Mouse (Mus musculus) liver, embryonic 15.5 days (tissue): ENCODE measurements around the gene Olfr57. TPM values are rescaled to one million over a fixed set of nuclear protein-coding genes. Genes with fewer than 3 reads are reported as not detected.
"Not testable (repeated sequence)": the region's sequence is repeated elsewhere in the genome, so short reads cannot be mapped to it uniquely, and the experiment has no call there.

Source experiments
- ATAC-seq: fragments of 200-750 bp; cut with Nextera tagmentation; 2 replicates; pipeline ENCODE4 v1.8.0; 2017; ENCODE audit warnings: moderate number of reproducible peaks, mild to moderate bottlenecking, moderate library complexity; ENCODE audit not compliant: insufficient read depth
- H3K27ac ChIP-seq: fragments of 300-500 bp; sonication (generic); replicated peaks from 2 replicates; pipeline ENCODE4 v1.5.1; 2015; ENCODE audit warnings: mild to moderate bottlenecking, inconsistent platforms
- H3K27me3 ChIP-seq: fragments of 300-500 bp; sonication (generic); 2 replicates; pipeline ENCODE4 v1.6.1; 2015; ENCODE audit warnings: mild to moderate bottlenecking, inconsistent platforms
- H3K36me3 ChIP-seq: fragments of 300-500 bp; sonication (generic); replicated peaks from 2 replicates; pipeline ENCODE4 v1.6.1; 2015; ENCODE audit warnings: moderate library complexity, mild to moderate bottlenecking, inconsistent platforms
- H3K4me1 ChIP-seq: fragments of 300-500 bp; sonication (generic); replicated peaks from 2 replicates; pipeline ENCODE4 v1.6.1; 2015; ENCODE audit warnings: inconsistent platforms
- H3K4me2 ChIP-seq: fragments of 300-500 bp; sonication (generic); 2 replicates; pipeline ENCODE4 v1.6.1; 2015; ENCODE audit warnings: moderate library complexity, mild to moderate bottlenecking, inconsistent platforms
- H3K4me3 ChIP-seq: fragments of 300-500 bp; sonication (generic); replicated peaks from 2 replicates; pipeline ENCODE4 v1.5.1; 2015; ENCODE audit warnings: mild to moderate bottlenecking, inconsistent platforms
- H3K9ac ChIP-seq: fragments of 300-500 bp; sonication (generic); 2 replicates; pipeline ENCODE4 v1.6.1; 2015; ENCODE audit warnings: moderate library complexity, mild to moderate bottlenecking, inconsistent platforms
- H3K9me3 ChIP-seq: fragments of 300-500 bp; sonication (generic); replicated peaks from 2 replicates; pipeline ENCODE4 v1.6.1; 2016; ENCODE audit warnings: inconsistent platforms
- WGBS: fragments of 180-500 bp; shearing (Covaris S2); methylation state at CpG from one replicate; pipeline ENCODE4 v1.1.7; 2015; ENCODE audit warnings: mixed read lengths; ENCODE audit not compliant: insufficient replicate concordance; 5-methylcytosine and 5-hydroxymethylcytosine counted together
- polyA plus RNA-seq: library from polyadenylated mRNA; unstranded; fragments of >200 nt; fragmentation: Nextera tagmentation; extraction: Ambion mirVana; gene quantifications from 2 replicates; pipeline ENCODE4 v1.2.1, GENCODE M21; 2015

Olfr57 gene
- not detected in 2 replicates for polyA plus RNA-seq

GRCm38 (mm10) chr10:79028441-79028840 is at the start of gene Olfr57:
Olfr57 (plus strand) TSS chr10:79028741.
- H3K4me3 ChIP-seq: no peak within 1 kb of the TSS
- no peak for ATAC-seq
- H3K27me3 ChIP-seq: no peaks in the 10 kb centered on the region
- H3K9me3 ChIP-seq: no peaks in the 10 kb centered on the region
- no peak within 1 kb of the TSS for H3K27ac ChIP-seq
- no peak within 1 kb of the TSS for H3K4me2 ChIP-seq
- H3K9ac ChIP-seq: no peak within 1 kb of the TSS
- no peaks in the 10 kb centered on the region for H3K4me1 ChIP-seq
- no peaks in the 10 kb centered on the region for H3K36me3 ChIP-seq

- Histone ChIP-seq H3K27ac (no peak within 1 kb of the TSS), H3K27me3 (no peaks in the 10 kb centered on the region), H3K4me1 (no peaks in the 10 kb centered on the region), H3K9ac (no peak within 1 kb of the TSS), H3K4me3 (no peak within 1 kb of the TSS), H3K36me3 (no peaks in the 10 kb centered on the region), H3K9me3 (no peaks in the 10 kb centered on the region), H3K4me2 (no peak within 1 kb of the TSS)
- ATAC-seq: no peak
Measured at GRCm38 (mm10) chr10:78980750-78981149, 47.8 kb upstream of the Olfr57 start, which contains the start of gene Olfr1352. Olfr1352 (plus strand) TSS chr10:78981050.

- no peak within 1 kb of the TSS for H3K4me2 ChIP-seq
- no peaks in the 10 kb centered on the region for H3K27me3 ChIP-seq
- H3K9me3 ChIP-seq: no peaks in the 10 kb centered on the region
- no peaks in the 10 kb centered on the region for H3K4me1 ChIP-seq
- H3K9ac ChIP-seq: no peak within 1 kb of the TSS
- no peak within 1 kb of the TSS for H3K4me3 ChIP-seq
- no peaks in the 10 kb centered on the region for H3K36me3 ChIP-seq
- no peak within 1 kb of the TSS for H3K27ac ChIP-seq
- 41% methylated on average over 1 of the region's 1 CpGs for WGBS
- no peak for ATAC-seq
Measured at GRCm38 (mm10) chr10:79012172-79012571, 16.4 kb upstream of the Olfr57 start, which contains the start of gene Olfr1351. Olfr1351 (plus strand) TSS chr10:79012472.

- H3K9me3 ChIP-seq, H3K36me3 ChIP-seq, H3K27me3 ChIP-seq, H3K4me3 ChIP-seq, ATAC-seq, H3K27ac ChIP-seq, H3K9ac ChIP-seq, H3K4me2 ChIP-seq, H3K4me1 ChIP-seq: not testable (repeated sequence)
- WGBS: 73% methylated on average over 2 of the region's 2 CpGs
Measured at GRCm38 (mm10) chr10:79042457-79042856, 13.9 kb downstream of the Olfr57 start.

- not testable (repeated sequence) for H3K9me3 ChIP-seq, H3K4me3 ChIP-seq, H3K4me2 ChIP-seq, H3K27me3 ChIP-seq, H3K36me3 ChIP-seq, H3K27ac ChIP-seq, H3K4me1 ChIP-seq, H3K9ac ChIP-seq, ATAC-seq
- 28% methylated on average over 3 of the region's 3 CpGs for WGBS
Measured at GRCm38 (mm10) chr10:79057370-79057769, 28.8 kb downstream of the Olfr57 start.

Other genes with a start within 250 kb of the Olfr57 start
- gene Slc1a6, start 248.2 kb upstream of the Olfr57 start, polyA plus RNA-seq: 0.12 and 0.17 TPM in 2 replicates
- not detected in 2 replicates for gene Olfr1356, start 176.6 kb upstream of the Olfr57 start, polyA plus RNA-seq
- gene Olfr1355, start 153.2 kb upstream of the Olfr57 start, polyA plus RNA-seq: not detected in 2 replicates
- gene Olfr1354, start 115.6 kb upstream of the Olfr57 start, polyA plus RNA-seq: not detected in 2 replicates
- not detected in 2 replicates for gene Olfr8, start 78.1 kb upstream of the Olfr57 start, polyA plus RNA-seq
- gene Olfr1353, start 65.4 kb upstream of the Olfr57 start, polyA plus RNA-seq: not detected in 2 replicates
- not detected in 2 replicates for gene Olfr1352, start 47.7 kb upstream of the Olfr57 start, polyA plus RNA-seq
- gene Olfr1351, start 16.3 kb upstream of the Olfr57 start, polyA plus RNA-seq: not detected in 2 replicates
- 2.8 and 3.5 TPM in 2 replicates for gene 2610008E11Rik, start 68.9 kb downstream of the Olfr57 start, polyA plus RNA-seq
- not detected in 2 replicates for gene Vmn2r80, start 120.0 kb downstream of the Olfr57 start, polyA plus RNA-seq
- not detected in 2 replicates for gene Vmn2r81, start 219.0 kb downstream of the Olfr57 start, polyA plus RNA-seq